Mouse (Mus musculus) layer of hippocampus, postnatal 14 days (tissue): ENCODE results near the gene Fbxl14. TPM values are rescaled to one million over a fixed set of nuclear protein-coding genes. Genes with fewer than 3 reads are reported as not detected.
"Not testable (repeated sequence)": the region's sequence is repeated elsewhere in the genome, so short reads cannot be mapped to it uniquely, and the experiment has no call there.

Source experiments
- DNase-seq, 2 experiments: peaks; one replicate each; pipeline ENCODE4 v3.0.0; 2021 to 2022; ENCODE audit warnings: low spot score in 2 of 2, mixed read lengths in 1 of 2
- long read RNA-seq, 2 experiments: library from polyadenylated mRNA; stranded (forward); transcript quantifications; one replicate each; pipeline ENCODE4 v2.0.0; 2021
- total RNA-seq, 2 experiments: library from RNA; stranded (reverse); gene quantifications; 2 replicates each; pipeline ENCODE4 v1.2.3; 2021

The Fbxl14 gene
- total RNA-seq, result 10 to 100 TPM; 24.2 to 25.8 TPM
- long read RNA-seq, experiment 1, transcript Fbxl14-201 (1 exons, 2,963 nt), result major isoform, 5 of 7 reads
- long read RNA-seq, experiment 1, partial matches to known transcripts, result 0 of 7 reads
- long read RNA-seq, experiment 1, other reads (novel, unspliced or antisense), result 2 of 7 reads
- long read RNA-seq, experiment 2, transcript Fbxl14-201 (1 exons, 2,963 nt), result major isoform, 9 of 9 reads
- long read RNA-seq, experiment 2, partial matches to known transcripts, result 0 of 9 reads
- long read RNA-seq, experiment 2, other reads (novel, unspliced or antisense), result 0 of 9 reads

GRCm38 (mm10) chr6:119479343-119479875 is at the start of gene Fbxl14:
Fbxl14 (plus strand) TSS chr6:119479668.
- DNase-seq, result no peak

DNA sequence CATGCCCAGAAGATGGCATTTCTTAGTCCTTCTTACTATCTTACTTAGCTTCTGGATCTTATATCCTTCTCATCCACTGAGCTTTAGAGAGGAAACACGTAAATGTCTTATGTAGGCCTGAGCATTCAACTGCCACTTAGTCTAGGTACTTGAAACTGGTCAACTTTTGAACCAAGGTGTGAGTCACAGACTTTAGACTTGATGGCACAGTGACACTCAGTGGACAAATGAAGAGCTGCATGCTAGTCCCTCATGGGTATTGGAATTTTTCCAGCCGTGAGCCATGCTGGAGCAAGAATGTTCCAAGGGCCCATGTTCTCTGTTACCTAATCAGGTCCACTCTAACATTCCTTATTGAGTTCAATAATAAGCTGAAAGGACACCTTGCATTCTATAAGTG is 49.0 kb upstream of the Fbxl14 start:
- DNase-seq, result peak; percentile 49 to 68

GRCm38 (mm10) chr6:119431751-119432324 is 47.6 kb upstream of the Fbxl14 start:
- no peak for DNase-seq

DNA sequence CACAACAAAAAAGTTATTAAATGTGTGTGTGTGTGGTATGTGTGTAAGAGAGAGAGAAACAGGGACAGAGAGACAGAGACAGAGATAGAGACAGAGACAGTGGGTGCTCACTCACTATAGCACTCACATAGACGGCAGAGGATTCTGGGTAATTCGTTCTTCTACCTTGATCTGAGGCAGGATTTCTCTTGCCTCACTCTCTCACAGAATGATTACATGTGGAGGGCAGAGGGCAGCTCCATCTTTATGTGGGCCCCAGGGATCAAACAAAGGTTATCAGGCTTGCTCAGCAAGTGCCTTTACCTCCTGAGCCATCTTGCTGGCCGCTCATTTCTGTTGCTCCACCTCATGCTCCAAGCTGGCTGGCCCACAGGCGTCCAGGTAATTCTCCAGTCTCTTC is 45.1 kb upstream of the Fbxl14 start:
- DNase-seq, result no peak

- no peak for DNase-seq
These were observed 41.3 kb upstream of the Fbxl14 start for GRCm38 (mm10) chr6:119437894-119438761.

GRCm38 (mm10) chr6:119442729-119443128 is 36.7 kb upstream of the Fbxl14 start:
- DNase-seq, result not testable (repeated sequence)

GRCm38 (mm10) chr6:119443742-119444645 is 35.5 kb upstream of the Fbxl14 start:
- peak; percentile 66 to 84 for DNase-seq

GRCm38 (mm10) chr6:119445671-119446607 is 33.5 kb upstream of the Fbxl14 start:
- DNase-seq, result no peak

- DNase-seq, result no peak
These were observed 31.0 kb upstream of the Fbxl14 start for GRCm38 (mm10) chr6:119448321-119449059.

- DNase-seq, result no peak
These were observed 30.4 kb upstream of the Fbxl14 start for GRCm38 (mm10) chr6:119449060-119449499.

GRCm38 (mm10) chr6:119450965-119451943 is 28.2 kb upstream of the Fbxl14 start:
- DNase-seq, result no peak

- peak; percentile 38 to 64 for DNase-seq
These were observed 27.4 kb upstream of the Fbxl14 start for GRCm38 (mm10) chr6:119451981-119452499.

- no peak for DNase-seq
These were observed 21.3 kb upstream of the Fbxl14 start for GRCm38 (mm10) chr6:119458166-119458565.

GRCm38 (mm10) chr6:119459041-119459440 is 20.4 kb upstream of the Fbxl14 start:
- DNase-seq, result no peak

DNA sequence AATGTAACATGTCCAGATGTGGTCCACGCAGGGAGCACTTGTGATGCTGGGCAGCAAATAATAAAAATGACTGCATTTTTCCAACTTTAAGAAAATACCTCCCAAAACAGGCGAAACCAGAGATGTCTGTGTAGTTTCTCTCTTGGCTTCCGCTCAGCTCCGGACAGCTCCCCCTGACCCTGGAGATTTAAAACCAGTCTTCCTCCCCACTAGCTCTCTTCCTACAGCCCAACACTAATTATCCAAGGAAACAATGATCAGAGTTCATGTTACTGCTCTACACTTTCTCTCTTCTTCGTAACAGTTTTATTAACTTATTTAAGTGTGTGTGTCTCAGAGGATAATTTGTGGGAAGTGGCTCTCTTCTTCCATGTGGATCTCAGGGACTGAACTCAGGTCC is 19.1 kb upstream of the Fbxl14 start:
- DNase-seq, result no peak

DNA sequence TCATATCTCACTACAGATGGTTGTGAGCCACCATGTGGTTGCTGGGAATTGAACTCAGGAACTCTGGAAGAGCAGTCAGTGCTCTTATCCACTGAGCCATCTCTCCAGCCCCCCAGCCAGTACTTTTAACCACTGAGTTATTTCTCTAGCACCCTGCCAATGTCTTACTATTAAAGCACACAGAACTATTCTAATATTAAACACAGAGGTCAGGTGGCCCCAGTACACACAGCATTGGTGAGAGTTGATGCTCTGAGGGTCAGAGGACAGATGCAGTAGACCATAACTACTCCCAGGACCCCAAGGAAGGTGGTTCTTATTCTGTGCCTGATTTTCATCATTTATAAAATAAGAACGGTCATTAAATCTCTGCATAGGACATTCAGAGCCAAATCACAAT is 13.3 kb upstream of the Fbxl14 start:
- DNase-seq, result no peak
